Mouse (Mus musculus): ENCODE results near the gene Scn8a.

The Scn8a gene

GRCm38 (mm10) chr15:100879073-100879472 is 9.4 kb downstream of the Scn8a start:
- DNase-seq (ENCODE audit: low read depth, low spot score), result no peak

GRCm38 (mm10) chr15:100881385-100881784 is 11.7 kb downstream of the Scn8a start:
- no peak for DNase-seq (ENCODE audit: low read depth, low spot score)

- no peak for DNase-seq (ENCODE audit: low read depth, low spot score)
Observed at GRCm38 (mm10) chr15:100884481-100884880, 14.8 kb downstream of the Scn8a start.

GRCm38 (mm10) chr15:100891962-100892361 is 22.3 kb downstream of the Scn8a start:
- no peak for DNase-seq (ENCODE audit: low read depth, low spot score)

GRCm38 (mm10) chr15:100896502-100896901 is 26.8 kb downstream of the Scn8a start:
- no peak for DNase-seq (ENCODE audit: low read depth, low spot score)

- DNase-seq (ENCODE audit: low read depth, low spot score), result no peak
Observed at GRCm38 (mm10) chr15:100903811-100904210, 34.2 kb downstream of the Scn8a start.

GRCm38 (mm10) chr15:100905006-100905405 is 35.3 kb downstream of the Scn8a start:
- peak; percentile 89 for DNase-seq (ENCODE audit: low read depth, low spot score)

GRCm38 (mm10) chr15:100905751-100906150 is 36.1 kb downstream of the Scn8a start:
- peak; percentile 44 for DNase-seq (ENCODE audit: low read depth, low spot score)

GRCm38 (mm10) chr15:100908817-100909216 is 39.2 kb downstream of the Scn8a start:
- no peak for DNase-seq (ENCODE audit: low read depth, low spot score)

GRCm38 (mm10) chr15:100909734-100910163 is 40.1 kb downstream of the Scn8a start:
- no peak for DNase-seq (ENCODE audit: low read depth, low spot score)

GRCm38 (mm10) chr15:100910381-100910841 is 40.8 kb downstream of the Scn8a start:
- no peak for DNase-seq (ENCODE audit: low read depth, low spot score)

GRCm38 (mm10) chr15:100912676-100913266 is 43.1 kb downstream of the Scn8a start:
- DNase-seq (ENCODE audit: low read depth, low spot score), result no peak

- peak; percentile 45 for DNase-seq (ENCODE audit: low read depth, low spot score)
Observed at GRCm38 (mm10) chr15:100914734-100915242, 45.1 kb downstream of the Scn8a start.

- DNase-seq (ENCODE audit: low read depth, low spot score), result no peak
Observed at GRCm38 (mm10) chr15:100918046-100918445, 48.4 kb downstream of the Scn8a start.

- no peak for DNase-seq (ENCODE audit: low read depth, low spot score)
Observed at GRCm38 (mm10) chr15:100922210-100922609, 52.6 kb downstream of the Scn8a start.

GRCm38 (mm10) chr15:100923476-100923875 is 53.8 kb downstream of the Scn8a start:
- DNase-seq (ENCODE audit: low read depth, low spot score), result no peak

- DNase-seq (ENCODE audit: low read depth, low spot score), result no peak
Observed at GRCm38 (mm10) chr15:100924941-100925340, 55.3 kb downstream of the Scn8a start.

GRCm38 (mm10) chr15:100930477-100930876 is 60.8 kb downstream of the Scn8a start:
- no peak for DNase-seq (ENCODE audit: low read depth, low spot score)

- no peak for DNase-seq (ENCODE audit: low read depth, low spot score)
Observed at GRCm38 (mm10) chr15:100936176-100936575, 66.5 kb downstream of the Scn8a start.

GRCm38 (mm10) chr15:100948383-100948782 is 78.7 kb downstream of the Scn8a start:
- no peak for DNase-seq (ENCODE audit: low read depth, low spot score)

GRCm38 (mm10) chr15:100949169-100949568 is 79.5 kb downstream of the Scn8a start:
- no peak for DNase-seq (ENCODE audit: low read depth, low spot score)

GRCm38 (mm10) chr15:100951491-100951890 is 81.8 kb downstream of the Scn8a start:
- DNase-seq (ENCODE audit: low read depth, low spot score), result no peak

GRCm38 (mm10) chr15:100952292-100952691 is 82.6 kb downstream of the Scn8a start:
- no peak for DNase-seq (ENCODE audit: low read depth, low spot score)

GRCm38 (mm10) chr15:100952854-100953253 is 83.2 kb downstream of the Scn8a start:
- DNase-seq (ENCODE audit: low read depth, low spot score), result no peak

Measured in CD4-positive, CD25-positive, alpha-beta regulatory T cell, adult 2 months (primary cell).